Mouse (Mus musculus) intestine, embryonic 14.5 days (tissue): ENCODE results near the gene Nebl. TPM values are rescaled to one million over a fixed set of nuclear protein-coding genes. Genes with fewer than 3 reads are reported as not detected.

Experiments
- ATAC-seq: fragments of 200-750 bp; cut with Nextera tagmentation; replicated peaks from 2 replicates; pipeline ENCODE4 v1.8.0; 2017; ENCODE audit warnings: low read depth, moderate number of reproducible peaks, moderate TSS enrichment, moderate library complexity; ENCODE audit not compliant: low FRiP score, low TSS enrichment
- DNase-seq: peaks from one replicate; pipeline ENCODE4 v3.0.0-alpha.2; 2018; ENCODE audit warnings: low spot score
- H3K27ac ChIP-seq: fragments of 300-500 bp; sonication (generic); 2 replicates; pipeline ENCODE4 v1.5.1; 2014; ENCODE audit warnings: low read depth, mild to moderate bottlenecking, control low read depth
- H3K27me3 ChIP-seq: fragments of 300-500 bp; sonication (generic); replicated peaks from 2 replicates; pipeline ENCODE4 v1.6.1; 2014; ENCODE audit warnings: low read length, control low read depth; ENCODE audit not compliant: control insufficient read depth, insufficient read depth
- H3K36me3 ChIP-seq: fragments of 300-500 bp; sonication (generic); 2 replicates; pipeline ENCODE4 v1.6.1; 2014; ENCODE audit warnings: low read length, control low read depth; ENCODE audit not compliant: control insufficient read depth, insufficient read depth
- H3K4me1 ChIP-seq: fragments of 300-500 bp; sonication (generic); replicated peaks from 2 replicates; pipeline ENCODE4 v1.6.1; 2014; ENCODE audit warnings: low read length, control low read depth, mixed read lengths; ENCODE audit not compliant: control insufficient read depth, insufficient read depth
- H3K4me2 ChIP-seq: fragments of 300-500 bp; sonication (generic); 2 replicates; pipeline ENCODE4 v1.6.1; 2014; ENCODE audit warnings: low read length
- H3K4me3 ChIP-seq: fragments of 300-500 bp; sonication (generic); 2 replicates; pipeline ENCODE4 v1.5.1; 2014; ENCODE audit warnings: low read depth, low read length, control low read depth, mixed read lengths
- H3K9ac ChIP-seq: fragments of 300-500 bp; sonication (generic); 2 replicates; pipeline ENCODE4 v1.6.1; 2014; ENCODE audit warnings: mild to moderate bottlenecking, low read length
- H3K9me3 ChIP-seq: fragments of 300-500 bp; sonication (generic); 2 replicates; pipeline ENCODE4 v1.6.1; 2016; ENCODE audit warnings: low read length, control low read depth; ENCODE audit not compliant: control insufficient read depth
- whole genome bisulfite sequencing: fragments of 180-500 bp; shearing (Covaris S2); extraction: QIAGEN DNeasy Blood & Tissue Kit; methylation state at CpG from one replicate; pipeline ENCODE4 v1.1.7; 2014; 5-methylcytosine and 5-hydroxymethylcytosine counted together
- polyA plus RNA-seq: library from polyadenylated mRNA; unstranded; fragments of >200 nt; fragmentation: Nextera tagmentation; extraction: Ambion mirVana; gene quantifications from 2 replicates; pipeline ENCODE4 v1.2.1, GENCODE M21; 2014

Gene Nebl
- polyA plus RNA-seq, 1 experiment from 2014 or later = 0.99 TPM

GRCm38 (mm10) chr2:17731831-17732200 is 552 bp upstream of the Nebl start:
- no peaks in the 10 kb centered on the region for H3K9me3 ChIP-seq
- DNase-seq = no peak
- no peak overlapping the region for H3K4me3 ChIP-seq
- H3K9ac ChIP-seq = no peak overlapping the region
- WGBS = 18% methylated on average over 6 of the region's 6 CpGs
- H3K27me3 ChIP-seq = peaks cover 46% of the 10 kb centered on the region
- no peak for ATAC-seq
- H3K27ac ChIP-seq = no peak overlapping the region
- H3K4me1 ChIP-seq = no peaks in the 10 kb centered on the region; the same call in 1 of the 2 replicates
- H3K4me2 ChIP-seq = peak overlapping the region; percentile 98
- no peaks in the 10 kb centered on the region for H3K36me3 ChIP-seq

GRCm38 (mm10) chr2:17730648-17730956 is 662 bp downstream of the Nebl start:
- Histone ChIP-seq H3K9me3 (no peaks in the 10 kb centered on the region), H3K4me2 (peak overlapping the region; percentile 98), H3K27me3 (peaks cover 46% of the 10 kb centered on the region), H3K36me3 (no peaks in the 10 kb centered on the region), H3K27ac (no peak overlapping the region), H3K9ac (peak overlapping the region; percentile 34; the same call in 1 of the 2 replicates), H3K4me3 (peak overlapping the region; percentile 58), H3K4me1 (no peaks in the 10 kb centered on the region; the same call in 1 of the 2 replicates)
- no peak; the same call in 1 of the 2 replicates for ATAC-seq
- under 1% methylated on average over 20 of the region's 20 CpGs for WGBS
- DNase-seq = no peak

- Histone ChIP-seq H3K27ac (no peak overlapping the region), H3K9ac (no peak overlapping the region), H3K27me3 (peaks cover 46% of the 10 kb centered on the region), H3K36me3 (no peaks in the 10 kb centered on the region), H3K4me1 (no peaks in the 10 kb centered on the region; the same call in 1 of the 2 replicates), H3K4me3 (peak overlapping the region; percentile 58), H3K4me2 (peak overlapping the region; percentile 98), H3K9me3 (no peaks in the 10 kb centered on the region)
- ATAC-seq = peak; percentile 51; the same call in 1 of the 2 replicates
- 6% methylated on average over 25 of the region's 25 CpGs for WGBS
- peak; percentile 71 for DNase-seq
These were observed 1.3 kb downstream of the Nebl start for GRCm38 (mm10) chr2:17729770-17730647.

- H3K4me2 ChIP-seq = no peak overlapping the region
- H3K27me3 ChIP-seq = peaks cover 11% of the 10 kb centered on the region
- H3K36me3 ChIP-seq = no peaks in the 10 kb centered on the region
- no peak overlapping the region for H3K9ac ChIP-seq
- 80% methylated on average over 5 of the region's 5 CpGs for WGBS
- DNase-seq (no peak), ATAC-seq (no peak)
- H3K4me3 ChIP-seq = no peak overlapping the region
- no peak overlapping the region for H3K27ac ChIP-seq
- no peaks in the 10 kb centered on the region for H3K9me3 ChIP-seq
- no peaks in the 10 kb centered on the region for H3K4me1 ChIP-seq
These were observed 6.9 kb downstream of the Nebl start for GRCm38 (mm10) chr2:17724405-17724804.

GRCm38 (mm10) chr2:17723268-17724019 is 7.8 kb downstream of the Nebl start:
- no peak overlapping the region for H3K27ac ChIP-seq
- peaks cover 2% of the 10 kb centered on the region; the same call in 1 of the 2 replicates for H3K27me3 ChIP-seq
- no peak overlapping the region for H3K9ac ChIP-seq
- no peaks in the 10 kb centered on the region for H3K9me3 ChIP-seq
- no peak overlapping the region for H3K4me2 ChIP-seq
- 69% methylated on average over 12 of the region's 12 CpGs for WGBS
- ATAC-seq (no peak), DNase-seq (no peak)
- H3K36me3 ChIP-seq = no peaks in the 10 kb centered on the region
- no peaks in the 10 kb centered on the region for H3K4me1 ChIP-seq
- H3K4me3 ChIP-seq = no peak overlapping the region

- ATAC-seq (no peak), DNase-seq (no peak)
- H3K36me3 ChIP-seq = no peaks in the 10 kb centered on the region
- 54% methylated on average over 6 of the region's 6 CpGs for WGBS
- H3K4me1 ChIP-seq = no peaks in the 10 kb centered on the region
- H3K27me3 ChIP-seq = no peaks in the 10 kb centered on the region
- H3K9ac ChIP-seq = no peak overlapping the region
- no peak overlapping the region for H3K4me3 ChIP-seq
- no peaks in the 10 kb centered on the region for H3K9me3 ChIP-seq
- no peak overlapping the region for H3K4me2 ChIP-seq
- H3K27ac ChIP-seq = no peak overlapping the region
These were observed 10.0 kb downstream of the Nebl start for GRCm38 (mm10) chr2:17721177-17721715.

- no peak for ATAC-seq
- no peaks in the 10 kb centered on the region for H3K36me3 ChIP-seq
- DNase-seq = no peak
- H3K4me2 ChIP-seq = no peak overlapping the region
- H3K27ac ChIP-seq = no peak overlapping the region
- 80% methylated on average over 1 of the region's 1 CpGs for WGBS
- no peaks in the 10 kb centered on the region for H3K27me3 ChIP-seq
- H3K9ac ChIP-seq = no peak overlapping the region
- H3K9me3 ChIP-seq = no peaks in the 10 kb centered on the region
- H3K4me3 ChIP-seq = no peak overlapping the region
- H3K4me1 ChIP-seq = no peaks in the 10 kb centered on the region
These were observed 13.0 kb downstream of the Nebl start for GRCm38 (mm10) chr2:17718281-17718680.

GRCm38 (mm10) chr2:17717200-17717599 is 14.1 kb downstream of the Nebl start:
- ATAC-seq (no peak), DNase-seq (no peak)

More at GRCm38 (mm10) chr2:17717200-17717599, 14.1 kb downstream of the Nebl start:
- Histone ChIP-seq H3K36me3 (no peaks in the 10 kb centered on the region), H3K9me3 (no peaks in the 10 kb centered on the region), H3K9ac (no peak overlapping the region), H3K4me1 (no peaks in the 10 kb centered on the region), H3K27ac (no peak overlapping the region), H3K4me3 (no peak overlapping the region), H3K4me2 (no peak overlapping the region), H3K27me3 (no peaks in the 10 kb centered on the region)
- 52% methylated on average over 2 of the region's 2 CpGs for WGBS
